Mouse (Mus musculus): ENCODE results near the gene Arfgef3.

GRCm38 (mm10) chr10:18642854-18643253 lies 100.9 kb downstream of the Arfgef3 start:
- TF ChIP-seq CTCF (IDR thresholded peaks at IDR 0.05; ENCODE audit: borderline replicate concordance, control insufficient read depth, extremely low read depth, insufficient read depth, low read length, poor library complexity): no peak
- TF ChIP-seq POLR2A (IDR thresholded peaks at IDR 0.05; ENCODE audit: control insufficient read depth, extremely low read depth, insufficient read depth, low read length, poor library complexity): no peak

Data from thymus, adult 2 months (tissue).